Mouse (Mus musculus) mouse trophoblast stem cell (cell line): ENCODE measurements around the gene Atp13a3.
"Not testable (repeated sequence)": the region's sequence is repeated elsewhere in the genome, so short reads cannot be mapped to it uniquely, and the experiment has no call there.

Source experiments
- in situ Hi-C, 2 experiments: fragments of 300-500 bp; cut with MseI, MboI; formaldehyde crosslinking; loops; 2 replicates in 1 of 2; 3 replicates in 1 of 2; pipeline ENCODE4 v1.15.1; 2025

Atp13a3 gene

GRCm38 (mm10) chr16:30405925-30406670, at the start of gene Atp13a3:
Gene Atp13a3 (minus strand): TSS chr16:30405975.
- in situ Hi-C loops = no loop called here

GRCm38 (mm10) chr16:30453213-30453975, 47.6 kb upstream of the Atp13a3 start:
- in situ Hi-C loops = no loop called here

DNA sequence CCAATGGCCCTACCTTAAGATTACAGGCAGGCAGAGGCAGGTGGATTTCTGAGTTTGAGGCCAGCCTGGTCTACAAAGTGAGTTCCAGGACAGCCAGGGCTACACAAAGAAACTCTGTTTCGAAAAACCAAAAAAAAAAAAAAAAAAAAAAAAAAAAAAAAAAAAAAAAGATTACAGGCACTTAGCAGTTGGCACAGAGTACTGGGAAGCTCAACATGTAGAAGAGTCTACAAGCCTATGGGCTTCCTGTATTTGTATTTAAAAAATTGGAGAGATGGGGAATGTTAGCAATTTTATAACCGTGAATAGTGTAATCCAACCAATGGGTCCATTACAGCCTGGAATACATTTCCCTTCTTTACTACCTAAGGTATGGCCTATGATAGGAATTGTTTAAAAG, 45.4 kb upstream of the Atp13a3 start:
- in situ Hi-C loops = not testable (repeated sequence)

GRCm38 (mm10) chr16:30449017-30449416, 43.2 kb upstream of the Atp13a3 start:
- in situ Hi-C loops = no loop called here

GRCm38 (mm10) chr16:30448169-30448568, 42.4 kb upstream of the Atp13a3 start:
- in situ Hi-C loops = no loop called here

DNA sequence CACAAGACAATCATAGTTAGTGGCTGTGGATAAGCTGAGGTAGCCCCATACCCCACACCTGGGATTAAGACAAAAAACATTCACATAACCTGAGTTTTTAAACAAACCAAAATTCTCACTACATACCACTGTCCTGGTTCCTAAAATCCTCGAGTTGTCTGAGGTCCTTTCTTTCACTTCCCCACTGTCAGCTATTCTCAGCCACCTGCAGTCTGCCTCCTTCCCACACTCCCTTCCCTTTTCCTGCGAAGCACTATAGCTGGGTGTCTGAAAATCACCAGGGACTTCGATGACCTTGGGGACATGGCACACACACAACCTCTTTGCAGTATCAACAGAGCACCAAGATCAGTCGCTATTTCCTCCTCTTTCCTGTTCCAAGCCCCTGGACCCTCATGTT, 41.9 kb upstream of the Atp13a3 start:
- in situ Hi-C loops = no loop called here

DNA sequence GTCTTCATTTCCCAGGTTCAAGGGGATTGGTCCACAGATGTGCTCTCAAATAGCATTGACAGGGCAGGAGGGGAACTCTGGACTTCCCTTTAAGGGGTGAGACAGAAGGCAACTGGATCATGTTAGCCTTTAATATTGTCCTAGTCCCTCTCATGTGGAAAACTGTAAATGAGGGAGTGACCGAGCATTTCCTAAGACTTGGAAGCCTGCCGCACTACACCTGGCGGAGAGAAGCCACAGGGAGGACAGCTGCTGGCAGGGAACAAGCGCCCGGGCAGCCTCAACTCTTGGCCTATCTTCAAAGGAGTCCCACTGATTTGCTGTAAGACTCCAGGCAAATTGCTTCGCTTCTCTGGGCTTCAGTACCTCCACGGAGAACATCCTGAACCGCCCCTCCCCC, 37.6 kb upstream of the Atp13a3 start:
- in situ Hi-C loops = no loop called here

DNA sequence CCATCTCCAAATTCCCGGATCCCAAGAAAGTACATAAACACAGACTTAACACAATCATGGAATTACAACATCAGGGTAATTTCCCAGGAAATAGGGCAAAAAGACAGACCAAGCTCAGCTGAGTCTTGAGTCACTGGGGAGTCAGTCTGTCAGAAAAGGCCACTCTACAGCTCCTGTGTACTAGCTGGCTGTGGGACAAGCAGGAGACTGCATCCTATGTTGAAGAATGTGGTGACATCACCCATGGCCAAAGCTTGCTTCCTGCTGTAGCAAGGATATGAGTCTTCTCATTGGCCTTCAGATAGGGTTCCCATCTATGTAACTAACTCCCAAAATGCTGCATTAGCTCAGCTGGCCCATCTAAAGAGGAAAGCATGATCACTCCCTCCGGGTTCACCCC, 36.7 kb upstream of the Atp13a3 start:
- in situ Hi-C loops = no loop called here

DNA sequence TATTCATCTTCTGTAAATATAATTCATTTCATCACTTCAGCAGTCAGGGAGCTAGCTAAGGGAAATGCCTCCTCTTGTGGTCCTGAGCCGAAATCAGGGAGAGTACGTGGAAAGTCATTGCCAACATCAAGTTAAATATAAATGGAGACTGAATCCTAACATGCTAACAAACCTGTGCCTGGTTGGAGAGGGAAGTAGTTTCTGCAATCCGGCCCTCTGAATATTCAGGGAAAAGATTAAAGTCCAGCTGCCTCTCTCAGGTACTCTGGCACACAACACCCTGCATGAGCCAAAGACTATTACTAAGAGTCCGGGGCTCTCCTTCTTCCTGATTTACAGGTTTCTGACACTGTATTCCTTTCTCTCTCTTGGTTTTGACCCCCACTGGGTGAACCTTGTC, 35.6 kb upstream of the Atp13a3 start:
- in situ Hi-C loops = no loop called here

DNA sequence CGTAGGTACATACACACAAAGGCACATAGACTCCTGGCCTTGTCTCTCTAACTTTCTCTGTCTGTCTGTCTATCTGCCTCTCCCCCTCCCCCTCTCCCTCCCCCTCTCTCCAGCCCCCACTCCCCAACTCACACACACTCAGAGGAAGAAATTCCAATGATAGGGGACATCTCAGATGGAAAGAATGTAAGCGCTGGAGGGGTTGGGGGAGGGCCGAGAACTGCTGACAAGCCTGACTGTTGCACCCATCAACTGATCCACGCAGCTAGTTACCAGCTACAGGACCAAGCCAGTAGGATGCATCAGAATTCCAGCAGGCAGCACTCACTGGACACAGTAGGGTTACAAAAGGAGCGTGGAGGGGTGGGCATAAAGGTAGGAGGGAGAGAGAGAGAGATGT, 34.1 kb upstream of the Atp13a3 start:
- in situ Hi-C loops = no loop called here

GRCm38 (mm10) chr16:30439411-30439810, 33.6 kb upstream of the Atp13a3 start:
- in situ Hi-C loops = no loop called here

GRCm38 (mm10) chr16:30436276-30436675, 30.5 kb upstream of the Atp13a3 start:
- in situ Hi-C loops = no loop called here

DNA sequence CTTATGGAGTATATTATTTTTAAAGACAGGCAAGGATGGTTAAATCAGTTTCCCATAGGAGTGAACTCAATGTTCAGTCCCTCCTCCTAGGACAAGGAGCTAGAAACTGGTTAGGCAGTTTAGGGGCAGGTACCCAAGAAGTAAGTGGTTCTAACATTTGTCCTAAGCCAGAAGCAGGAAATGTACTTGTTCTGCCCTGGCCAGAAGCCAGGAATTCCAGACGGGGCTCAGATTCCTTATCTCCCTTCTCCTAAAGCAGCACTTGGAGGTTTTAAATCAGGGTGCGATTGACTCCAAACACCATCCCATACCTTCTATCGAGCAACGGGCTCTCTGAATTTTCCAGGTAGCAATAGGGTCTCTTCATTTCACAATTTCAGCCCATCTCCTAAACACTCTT, 29.6 kb upstream of the Atp13a3 start:
- in situ Hi-C loops = no loop called here

DNA sequence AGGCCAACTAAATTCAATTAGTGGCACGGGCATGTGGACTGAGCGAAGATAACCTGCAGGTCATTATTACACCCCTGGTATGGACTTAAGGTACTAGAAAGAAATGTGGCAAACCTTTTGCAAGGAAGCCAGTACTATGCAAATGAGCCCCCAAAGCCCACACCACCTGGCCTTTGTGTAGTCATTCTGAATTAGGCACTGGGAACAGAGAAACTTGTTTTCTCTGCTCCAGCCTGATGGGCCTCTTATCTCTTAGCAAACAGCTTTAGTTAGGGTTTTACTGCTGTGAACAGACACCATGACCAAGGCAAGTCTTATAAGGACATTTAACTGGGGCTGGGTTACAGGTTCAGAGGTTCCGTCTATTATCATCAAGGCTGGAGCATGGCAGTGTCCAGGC, 27.4 kb upstream of the Atp13a3 start:
- in situ Hi-C loops = no loop called here

DNA sequence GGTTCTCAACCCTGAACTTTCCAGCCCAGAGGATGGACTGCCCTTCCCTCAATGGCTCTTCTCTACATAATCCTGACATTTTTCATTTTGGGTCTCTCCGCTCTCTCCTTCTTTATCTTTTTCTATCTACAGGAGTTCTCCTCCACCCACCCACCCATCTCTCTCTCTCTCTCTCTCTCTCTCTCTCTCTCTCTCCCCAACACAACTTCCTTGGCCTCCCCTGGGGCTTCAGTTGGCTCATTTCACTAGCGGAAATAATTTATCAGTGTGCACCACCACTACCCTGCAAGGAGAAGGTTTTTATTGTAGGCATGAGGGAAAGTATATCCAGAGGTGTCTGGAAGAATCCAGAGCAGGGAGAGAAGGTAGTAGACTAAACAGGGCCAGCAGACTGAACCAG, 26.3 kb upstream of the Atp13a3 start:
- in situ Hi-C loops = no loop called here

DNA sequence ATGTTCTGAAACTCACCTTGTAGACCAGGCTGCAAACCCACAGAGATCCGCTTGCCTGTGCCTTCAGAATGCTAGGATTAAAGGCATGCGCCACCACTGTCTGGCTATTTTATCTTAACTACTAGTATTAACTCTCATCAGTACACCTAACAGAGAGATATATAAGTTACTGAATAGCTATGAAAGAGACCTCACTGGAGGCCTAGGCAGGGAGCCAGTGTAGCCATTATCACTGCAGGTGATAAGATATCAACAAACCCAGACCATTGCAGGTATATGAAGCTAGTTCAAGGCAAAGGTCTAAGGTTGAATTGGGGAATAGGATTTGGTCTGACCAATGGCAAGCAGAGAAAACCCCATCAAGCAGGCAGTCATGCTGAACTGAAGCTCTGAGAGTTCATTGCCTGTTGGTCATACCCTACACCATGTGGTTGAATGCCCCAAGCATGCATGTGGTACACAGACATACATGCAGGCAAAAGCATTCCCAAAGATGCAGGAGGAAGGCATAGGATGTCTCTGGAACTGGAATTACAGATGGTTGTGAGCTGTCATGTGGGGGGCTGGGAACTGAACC, 24.8 kb upstream of the Atp13a3 start:
- in situ Hi-C loops = no loop called here

- in situ Hi-C loops = no loop called here
Measured at GRCm38 (mm10) chr16:30428753-30429260, 23.0 kb upstream of the Atp13a3 start.

DNA sequence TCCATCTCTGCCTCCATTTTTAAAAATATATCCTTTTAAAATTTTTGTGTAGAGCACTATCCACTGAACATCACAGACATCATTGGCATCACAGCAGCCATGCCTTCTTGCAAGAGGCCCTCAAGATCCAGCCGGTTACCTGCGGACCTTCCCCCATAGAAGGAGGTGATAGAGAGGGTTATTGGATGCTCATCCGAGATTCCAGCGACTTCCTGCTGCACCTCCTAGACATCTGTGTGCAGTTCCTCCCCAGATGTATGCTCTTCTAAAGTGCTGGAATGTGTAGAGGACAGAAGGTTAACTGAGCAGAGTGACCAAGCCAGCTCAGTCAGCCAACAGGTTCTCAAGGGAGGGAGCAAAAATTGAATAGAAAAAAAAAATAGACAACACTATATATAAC, 21.7 kb upstream of the Atp13a3 start:
- in situ Hi-C loops = no loop called here

DNA sequence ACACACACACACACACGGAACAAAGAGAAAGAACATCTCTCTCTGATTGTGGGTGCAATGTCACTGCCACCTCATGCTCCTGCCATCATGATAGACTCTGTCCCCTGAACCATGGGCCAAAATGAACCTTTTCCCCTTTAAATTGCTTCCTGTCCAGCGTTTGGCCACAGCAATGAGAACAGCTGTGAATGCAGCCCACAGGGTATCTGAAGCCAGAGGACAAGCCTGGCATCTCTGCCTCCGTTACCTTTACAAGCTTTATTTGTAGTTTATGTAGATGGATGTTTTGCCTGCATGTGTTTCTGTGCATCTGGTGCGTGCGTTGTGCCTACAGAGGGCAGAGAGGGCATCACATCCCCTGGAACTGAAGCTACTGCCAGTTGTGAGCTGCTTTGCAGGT, 21.2 kb upstream of the Atp13a3 start:
- in situ Hi-C loops = no loop called here

- in situ Hi-C loops = no loop called here
Measured at GRCm38 (mm10) chr16:30425980-30426379, 20.2 kb upstream of the Atp13a3 start.

DNA sequence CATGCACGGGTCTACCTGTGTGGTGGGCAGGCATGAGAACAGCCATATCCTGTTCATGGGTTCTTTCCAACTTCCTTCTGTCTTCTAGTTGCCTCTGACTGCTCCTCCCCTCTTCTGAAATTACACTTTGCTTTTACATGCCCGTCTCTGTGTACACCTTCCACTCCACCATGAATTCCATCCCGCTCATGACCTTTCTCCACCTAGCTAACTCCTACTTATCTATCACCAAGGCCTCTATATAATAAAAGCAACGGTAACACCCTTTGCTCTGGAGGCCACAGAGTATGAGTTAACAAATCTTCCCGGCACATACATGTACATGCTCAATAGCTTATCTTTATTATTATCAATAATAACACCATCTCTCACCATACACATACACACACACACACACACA, 18.3 kb upstream of the Atp13a3 start:
- in situ Hi-C loops = no loop called here

DNA sequence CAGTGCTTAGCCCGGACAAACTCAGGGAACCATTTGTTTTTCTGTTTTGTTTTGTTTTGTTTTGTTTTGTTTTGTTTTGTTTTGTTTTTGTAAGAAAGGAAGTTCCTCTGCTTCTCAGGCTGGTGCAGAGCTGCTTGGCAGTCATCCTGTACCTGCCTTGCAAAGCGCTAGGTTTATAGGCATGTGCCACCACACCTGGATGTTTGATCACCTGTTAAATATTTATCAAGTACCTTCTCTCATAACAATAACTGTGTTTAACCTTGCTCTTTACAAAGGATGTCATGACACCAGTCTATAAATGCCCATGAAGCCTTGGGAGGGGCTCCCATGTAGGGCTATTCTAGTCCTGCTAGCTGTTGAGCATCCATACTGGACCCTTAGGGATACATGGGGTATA, 10.9 kb upstream of the Atp13a3 start:
- in situ Hi-C loops = no loop called here

GRCm38 (mm10) chr16:30416284-30416683, 10.5 kb upstream of the Atp13a3 start:
- in situ Hi-C loops = no loop called here
